25 mouse cellular contexts compared by ENCODE assay signal in the genomic region with DNA sequence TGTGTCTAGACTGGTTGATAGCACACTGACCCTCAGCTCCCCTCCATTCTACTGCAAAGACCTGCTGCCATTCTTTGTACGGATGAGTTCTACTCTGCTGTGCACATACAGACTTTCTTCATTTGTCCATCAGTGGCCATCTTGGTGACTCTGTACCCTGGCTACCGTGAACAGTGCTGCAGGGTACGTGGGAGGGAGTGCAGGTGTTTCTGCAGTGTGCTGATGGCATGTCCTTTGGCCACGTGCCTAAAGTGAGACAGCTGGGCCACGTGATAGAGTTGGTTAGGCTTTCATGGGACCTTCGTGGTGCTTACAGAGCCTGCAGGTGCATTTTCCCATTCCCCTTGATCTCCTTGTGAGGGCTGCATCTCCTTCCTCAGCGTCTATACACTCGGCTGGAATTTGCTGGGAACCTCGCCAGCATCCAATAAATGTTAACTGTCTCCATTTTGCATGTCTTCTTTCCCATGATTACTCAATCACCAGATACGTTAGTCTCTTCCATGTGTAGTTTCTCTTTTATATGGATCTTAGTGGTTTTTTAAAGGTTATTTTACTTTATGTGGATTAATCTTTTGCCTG. TPM values are rescaled to one million over a fixed set of nuclear protein-coding genes. Genes with fewer than 3 reads are reported as not detected.
DNase-seq lines count a peak whose midpoint lies in the region; ATAC-seq and TF ChIP-seq lines count a peak whose summit lies in the region.
"Had no signal": no experiment of that assay in that cellular context is flagged by ENCODE, and none has a peak within 500 bp of the region (broad histone marks: within the 10 kb centered on the region; RNA-seq: fewer than 3 reads in every experiment).

No protein-coding gene starts in this region.

- peaks cover 2% of the 10 kb centered on the region for H3K27me3 ChIP-seq in megakaryocyte, embryonic 14.5 days (replicated peaks)
- no peaks in the 10 kb centered on the region for H3K27me3 ChIP-seq in intestine, embryonic 16.5 days (replicated peaks; ENCODE audit: control insufficient read depth, insufficient read depth, low read length)
- H3K27me3 ChIP-seq in stomach, postnatal 0 days (ENCODE audit: control insufficient read depth, insufficient read depth, low read length): no peaks in the 10 kb centered on the region
- H3K27me3 ChIP-seq: embryonic facial prominence, embryonic 15.5 days; hindbrain, embryonic 12.5 days; Patski had no signal

- no peak for TF ChIP-seq CTCF in stomach, postnatal 0 days (IDR thresholded peaks at IDR 0.05; ENCODE audit: low read depth)

- no peak overlapping the region for H3K27ac ChIP-seq in intestine, embryonic 16.5 days (ENCODE audit: low read length)
- no peak overlapping the region for H3K27ac ChIP-seq in stomach, postnatal 0 days (replicated peaks)
- H3K27ac ChIP-seq: embryonic facial prominence, embryonic 15.5 days; forebrain, embryonic 10.5 days; heart, embryonic 10.5 days; hindbrain, embryonic 12.5 days had no signal

- ATAC-seq in megakaryocyte, adult 5-6 weeks (ENCODE audit: poor library complexity, severe bottlenecking): no peak
- ATAC-seq in intestine, embryonic 16.5 days: peak; percentile 51
- ATAC-seq in stomach, postnatal 0 days (ENCODE audit: low FRiP score, low TSS enrichment): 0 out of 2 replicates have a peak, but pooled peaks have one; percentile 32
- ATAC-seq: activated CD4-positive, CD25-positive, alpha-beta regulatory T cell, adult 4 months; forebrain, embryonic 14.5 days; Patski had no signal

- peaks cover 18% of the 10 kb centered on the region for H3K9me3 ChIP-seq in megakaryocyte, embryonic 14.5 days
- no peaks in the 10 kb centered on the region for H3K9me3 ChIP-seq in intestine, embryonic 16.5 days (ENCODE audit: control insufficient read depth, low read length)
- no peaks in the 10 kb centered on the region; the same call in 1 of the 2 replicates for H3K9me3 ChIP-seq in stomach, postnatal 0 days (ENCODE audit: control insufficient read depth, low read length)
- H3K9me3 ChIP-seq: embryonic facial prominence, embryonic 15.5 days; forebrain, embryonic 10.5 days; G1E; heart, embryonic 10.5 days; hindbrain, embryonic 12.5 days had no signal

- H3K4me3 ChIP-seq in megakaryocyte, embryonic 14.5 days (replicated peaks): peak overlapping the region; percentile 11
- H3K4me3 ChIP-seq in intestine, embryonic 16.5 days (ENCODE audit: low read length): no peak overlapping the region
- H3K4me3 ChIP-seq in stomach, postnatal 0 days (ENCODE audit: low read depth, low read length): no peak overlapping the region
- H3K4me3 ChIP-seq: embryonic facial prominence, embryonic 15.5 days; erythroblast, embryonic 14.5 days; forebrain, embryonic 10.5 days; heart, embryonic 10.5 days; hindbrain, embryonic 12.5 days had no signal

- no peaks in the 10 kb centered on the region for H3K4me1 ChIP-seq in megakaryocyte, embryonic 14.5 days
- H3K4me1 ChIP-seq in intestine, embryonic 16.5 days (ENCODE audit: control insufficient read depth, insufficient read depth, low read length): no peaks in the 10 kb centered on the region
- H3K4me1 ChIP-seq in stomach, postnatal 0 days (replicated peaks; ENCODE audit: control insufficient read depth, insufficient read depth): no peaks in the 10 kb centered on the region

- H3K9ac ChIP-seq in intestine, embryonic 16.5 days (ENCODE audit: low read depth, low read length): no peak overlapping the region
- H3K9ac ChIP-seq in stomach, postnatal 0 days (ENCODE audit: low read length): no peak overlapping the region
- H3K9ac ChIP-seq: embryonic facial prominence, embryonic 15.5 days; hindbrain, embryonic 12.5 days had no signal

- H3K4me2 ChIP-seq in intestine, embryonic 16.5 days (ENCODE audit: low read depth, low read length): no peak overlapping the region
- H3K4me2 ChIP-seq in stomach, postnatal 0 days (replicated peaks; ENCODE audit: low read depth): no peak overlapping the region
- H3K4me2 ChIP-seq: embryonic facial prominence, embryonic 15.5 days; hindbrain, embryonic 12.5 days had no signal

- 74% methylated on average over 10 of the region's 10 CpGs for WGBS in intestine, embryonic 16.5 days
- WGBS in stomach, postnatal 0 days: 58% methylated on average over 10 of the region's 10 CpGs

- no peak for TF ChIP-seq EP300 in stomach, postnatal 0 days (optimal IDR thresholded peaks at IDR 0.05)

- no peaks in the 10 kb centered on the region for H3K36me3 ChIP-seq in megakaryocyte, embryonic 14.5 days (replicated peaks; ENCODE audit: low read length)
- H3K36me3 ChIP-seq in intestine, embryonic 16.5 days (ENCODE audit: control insufficient read depth, insufficient read depth, low read length): no peaks in the 10 kb centered on the region
- H3K36me3 ChIP-seq in stomach, postnatal 0 days (ENCODE audit: control insufficient read depth, insufficient read depth, low read length): no peaks in the 10 kb centered on the region
- H3K36me3 ChIP-seq: embryonic facial prominence, embryonic 15.5 days; forebrain, embryonic 10.5 days; G1E; heart, embryonic 10.5 days; hindbrain, embryonic 12.5 days had no signal

- DNase-seq in kidney, postnatal 10 days: peak; percentile 27
- no peak for DNase-seq in kidney, adult 11 months
- DNase-seq in stomach, postnatal 0 days (ENCODE audit: low spot score): no peak
- no peak for DNase-seq in urinary bladder, postnatal 4 days (ENCODE audit: low spot score in 2 of 2)
- no peak for DNase-seq in ovary, adult 18-20 months (ENCODE audit: low spot score)
- DNase-seq: adrenal gland, postnatal 14 days; cerebellum, adult 18-20 months; cerebellum, adult 9-11 months; cerebellum, postnatal 36 days; gastrocnemius, postnatal 36 days; heart, adult 18-20 months; heart, postnatal 10 days; heart, postnatal 4 days had no signal

RNA-seq across cellular contexts. Expression of gene Pet117, which starts 53.4 kb away (rescaled TPM):
- not detected in 2 replicates for polyA plus RNA-seq in megakaryocyte, embryonic 14.5 days (2012; ENCODE audit: insufficient read depth, low replicate concordance)
- total RNA-seq in megakaryocyte, adult 5-6 weeks (2015): not detected in 2 replicates
- total RNA-seq in megakaryocyte, adult 5-6 weeks (2017): not detected in 2 replicates
- polyA plus RNA-seq in intestine, embryonic 16.5 days (2015; fragmentation: Nextera tagmentation; extraction: Ambion mirVana): 1.3 and 4.2 TPM in 2 replicates
- 2.4 and 2.5 TPM in 2 replicates for polyA plus RNA-seq in stomach, postnatal 0 days (2015; fragmentation: Nextera tagmentation; extraction: Ambion mirVana)
- total RNA-seq: G1E had no signal
- polyA plus RNA-seq: heart, embryonic 10.5 days had no signal

RNA-seq across cellular contexts. Expression of gene Kat14, which starts 53.4 kb away (rescaled TPM):
- 2.8 and 5.0 TPM in 2 replicates for polyA plus RNA-seq in megakaryocyte, embryonic 14.5 days (2012; ENCODE audit: insufficient read depth, low replicate concordance)
- total RNA-seq in megakaryocyte, adult 5-6 weeks (2015): 36.6 and 44.1 TPM in 2 replicates
- total RNA-seq in megakaryocyte, adult 5-6 weeks (2017): 22.0 and 24.2 TPM in 2 replicates
- polyA plus RNA-seq in intestine, embryonic 16.5 days (2015; fragmentation: Nextera tagmentation; extraction: Ambion mirVana): 44.7 and 45.5 TPM in 2 replicates
- polyA plus RNA-seq in stomach, postnatal 0 days (2015; fragmentation: Nextera tagmentation; extraction: Ambion mirVana): 20.9 and 21.4 TPM in 2 replicates
